Mouse (Mus musculus): ENCODE results near the gene Tacc2. TPM values are rescaled to one million over a fixed set of nuclear protein-coding genes. Genes with fewer than 3 reads are reported as not detected.

The Tacc2 gene
- total RNA-seq, 2 experiments from 2014 or later = 505 to 575 TPM

- no peak for DNase-seq
- intact Hi-C loops (cut with DNase I) = no loop called here
Observed at GRCm38 (mm10) chr7:130750752-130751490, 173.7 kb downstream of the Tacc2 start.

- intact Hi-C loops (cut with DNase I) = no loop called here
- DNase-seq = no peak
Observed at GRCm38 (mm10) chr7:130751678-130752077, 174.4 kb downstream of the Tacc2 start.

GRCm38 (mm10) chr7:130754790-130755189 is 177.6 kb downstream of the Tacc2 start:
- intact Hi-C loops (cut with DNase I) = loop anchor here (2.0 kb wide), 1 partner anchor 150 kb away; no protein-coding TSS in a partner anchor
- peak in 1 of 2 experiments; percentile 25 for DNase-seq

GRCm38 (mm10) chr7:130756343-130756835 is 179.2 kb downstream of the Tacc2 start:
- no peak for DNase-seq
- intact Hi-C loops (cut with DNase I) = no loop called here

GRCm38 (mm10) chr7:130757326-130757865 is 180.2 kb downstream of the Tacc2 start:
- no peak for DNase-seq
- intact Hi-C loops (cut with DNase I) = no loop called here

- DNase-seq = peak; percentile 62
- intact Hi-C loops (cut with DNase I) = loop anchor here (1.0 to 2.0 kb wide), 2 partner anchors 89 to 229 kb away; no protein-coding TSS in a partner anchor
Observed at GRCm38 (mm10) chr7:130762071-130762897, 185.0 kb downstream of the Tacc2 start.

- no peak for DNase-seq
- intact Hi-C loops (cut with DNase I) = no loop called here
Observed at GRCm38 (mm10) chr7:130764160-130764559, 186.9 kb downstream of the Tacc2 start.

- intact Hi-C loops (cut with DNase I) = no loop called here
- DNase-seq = no peak
Observed at GRCm38 (mm10) chr7:130766411-130767170, 189.4 kb downstream of the Tacc2 start.

GRCm38 (mm10) chr7:130768151-130768550 is 190.9 kb downstream of the Tacc2 start:
- intact Hi-C loops (cut with DNase I) = no loop called here
- DNase-seq = no peak

- peak; percentile 77 to 78 for DNase-seq
- intact Hi-C loops (cut with DNase I) = loop anchor here (1.0 to 2.0 kb wide), 2 partner anchors 144 to 272 kb away; no protein-coding TSS in a partner anchor
Observed at GRCm38 (mm10) chr7:130770707-130771106, 193.5 kb downstream of the Tacc2 start.

- peak in 1 of 2 experiments; percentile 51 for DNase-seq
Observed at GRCm38 (mm10) chr7:130773171-130773830, 196.1 kb downstream of the Tacc2 start.

GRCm38 (mm10) chr7:130773914-130774630 is 196.8 kb downstream of the Tacc2 start, which contains the start of gene Btbd16:
Gene Btbd16, plus strand, starts transcription at chr7:130774069.
- intact Hi-C loops (cut with DNase I) = loop anchor here (2.0 kb wide), 1 partner anchor 53 kb away; no protein-coding TSS in a partner anchor

More at GRCm38 (mm10) chr7:130773171-130773830, 196.1 kb downstream of the Tacc2 start:
- intact Hi-C loops (cut with DNase I) = loop anchor here (2.0 kb wide), 1 partner anchor 54 kb away; no protein-coding TSS in a partner anchor

GRCm38 (mm10) chr7:130780866-130781419 is 203.7 kb downstream of the Tacc2 start:
- intact Hi-C loops (cut with DNase I) = no loop called here
- DNase-seq = no peak

More at GRCm38 (mm10) chr7:130773914-130774630, 196.8 kb downstream of the Tacc2 start, which contains the start of gene Btbd16:
- DNase-seq = no peak

GRCm38 (mm10) chr7:130782501-130783050 is 205.3 kb downstream of the Tacc2 start:
- no peak for DNase-seq
- intact Hi-C loops (cut with DNase I) = no loop called here

GRCm38 (mm10) chr7:130785923-130786575 is 208.8 kb downstream of the Tacc2 start:
- intact Hi-C loops (cut with DNase I) = no loop called here

GRCm38 (mm10) chr7:130786708-130787107 is 209.5 kb downstream of the Tacc2 start:
- DNase-seq = no peak
- intact Hi-C loops (cut with DNase I) = no loop called here

More at GRCm38 (mm10) chr7:130785923-130786575, 208.8 kb downstream of the Tacc2 start:
- DNase-seq = no peak

GRCm38 (mm10) chr7:130787537-130787936 is 210.3 kb downstream of the Tacc2 start:
- intact Hi-C loops (cut with DNase I) = no loop called here
- no peak for DNase-seq
